Mouse (Mus musculus) liver, embryonic 14.5 days (tissue): Measurements from ENCODE around the gene Sccpdh.

ENCODE experiments used
- CTCF ChIP-seq: IDR thresholded peaks from 2 replicates; pipeline ENCODE4 v1.5.1; 2016; ENCODE audit warnings: antibody characterized with exemption, low read depth, control low read depth
- EP300 ChIP-seq: IDR thresholded peaks from 2 replicates; pipeline ENCODE4 v1.6.1; 2016; ENCODE audit warnings: antibody characterized with exemption, low read depth

GRCm38 (mm10) chr1:179629276-179629675, 38.7 kb upstream of the Sccpdh start:
- TF ChIP-seq CTCF, result no peak
- TF ChIP-seq EP300, result no peak
